Mouse (Mus musculus): ENCODE data around the gene Rnf149.
A peak's percentile ranks its signal among the peaks of the same experiment; 100 is the strongest.

Rnf149 gene

GRCm38 (mm10) chr1:39526371-39527167 is 50.6 kb downstream of the Rnf149 start:
- DNase-seq = peak; percentile 37

- no peak for DNase-seq
Measured at GRCm38 (mm10) chr1:39525763-39526162, 51.4 kb downstream of the Rnf149 start.

DNA sequence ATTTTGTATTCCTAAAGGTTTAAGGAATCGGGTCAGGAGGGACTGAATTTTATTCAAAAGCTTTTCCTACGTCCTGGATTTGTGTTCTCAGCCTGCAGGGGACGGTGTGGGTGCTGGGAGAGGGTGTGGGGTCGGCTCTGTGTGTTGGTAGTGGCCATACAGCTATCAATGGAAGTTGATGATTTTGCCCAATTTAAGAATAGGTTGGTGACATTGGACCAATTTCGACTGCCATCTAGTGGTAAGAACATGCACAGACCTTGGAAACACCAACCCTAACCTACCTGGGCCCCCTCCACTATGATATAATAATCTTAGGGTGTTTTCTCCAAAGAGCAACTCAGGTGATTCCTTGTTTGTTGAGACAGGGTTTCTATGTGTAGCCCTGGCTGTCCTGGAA is 54.7 kb downstream of the Rnf149 start:
- peak; percentile 40 for DNase-seq

DNA sequence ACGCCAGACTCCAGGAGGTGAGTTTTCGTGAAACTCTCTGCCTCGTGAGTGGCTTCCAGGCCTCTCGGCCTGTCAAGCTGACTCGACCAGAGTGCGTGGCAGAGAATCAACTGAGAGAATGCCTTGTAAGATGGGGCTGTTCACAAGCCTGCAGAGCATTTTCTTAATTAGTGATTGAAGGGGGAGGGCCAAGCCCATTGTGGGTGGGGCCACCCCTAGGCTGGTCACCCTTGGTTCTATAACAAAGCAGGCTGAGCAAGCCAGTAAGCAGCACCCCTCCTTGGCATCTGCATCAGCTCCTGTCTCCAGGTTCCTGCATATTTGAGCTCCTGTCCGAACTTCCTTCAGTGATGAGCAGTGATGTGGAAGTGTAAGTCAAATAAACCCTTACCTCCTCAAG is 55.9 kb downstream of the Rnf149 start:
- no peak for DNase-seq

- DNase-seq = no peak
Measured at GRCm38 (mm10) chr1:39515303-39515991, 61.8 kb downstream of the Rnf149 start.

- no peak for DNase-seq
Measured at GRCm38 (mm10) chr1:39512183-39512582, 65.0 kb downstream of the Rnf149 start.

DNA sequence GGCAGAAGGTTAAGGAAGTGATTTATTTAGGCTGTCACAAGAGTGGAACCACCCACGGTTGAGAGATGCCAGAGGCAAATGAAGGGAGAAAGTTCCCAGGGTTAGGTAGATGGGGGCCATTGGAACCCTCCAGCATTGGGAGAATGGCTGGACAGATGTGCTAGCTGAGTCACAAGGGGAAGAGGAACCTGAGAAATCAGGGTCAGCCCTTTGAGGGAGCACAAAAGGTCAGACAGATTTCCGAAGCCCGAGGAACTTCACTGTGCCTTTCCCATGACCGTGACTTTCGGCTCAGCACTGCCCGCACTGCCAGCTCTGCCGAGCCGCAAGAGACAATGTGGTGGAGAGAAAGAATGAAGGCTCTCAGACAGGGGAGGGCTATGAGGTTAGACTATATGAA is 65.4 kb downstream of the Rnf149 start:
- DNase-seq = no peak

DNA sequence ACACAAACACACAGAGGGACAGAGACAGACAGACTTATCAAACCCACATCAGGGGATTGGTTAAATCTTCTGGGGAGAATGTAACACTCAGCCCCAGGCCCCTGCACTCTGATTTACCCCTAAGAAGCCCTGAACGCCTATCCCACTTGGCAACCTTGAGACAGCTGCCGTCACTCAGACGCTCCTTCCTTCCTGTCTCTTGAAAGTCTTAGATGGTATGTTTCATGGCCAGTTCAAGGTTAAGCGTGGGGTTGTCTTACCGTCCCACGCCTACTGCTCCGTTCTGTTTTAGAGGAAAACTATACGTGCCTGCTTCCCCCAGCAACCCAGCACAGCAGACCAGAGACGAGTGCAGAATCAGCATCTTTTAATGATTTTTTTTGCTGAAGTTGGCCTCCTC is 71.6 kb downstream of the Rnf149 start:
- no peak for DNase-seq

DNA sequence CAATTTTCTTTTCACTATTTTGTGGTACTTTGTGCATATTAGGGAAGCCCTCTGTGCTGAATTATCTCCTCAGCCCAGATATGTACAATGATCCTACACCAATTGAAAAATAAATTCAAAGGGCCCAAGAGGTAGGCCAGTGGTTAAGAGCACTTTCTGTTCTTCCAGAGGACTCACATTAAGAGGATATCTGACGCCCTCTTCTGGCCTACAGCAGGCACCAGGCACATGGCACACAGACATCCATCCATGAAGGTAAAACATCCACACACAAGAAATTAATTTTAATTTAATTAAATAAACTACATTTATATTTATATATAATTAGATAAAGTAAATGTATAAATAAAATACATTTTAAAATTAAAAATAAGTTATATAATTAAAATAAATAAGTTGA is 72.9 kb downstream of the Rnf149 start:
- DNase-seq = peak; percentile 41

DNA sequence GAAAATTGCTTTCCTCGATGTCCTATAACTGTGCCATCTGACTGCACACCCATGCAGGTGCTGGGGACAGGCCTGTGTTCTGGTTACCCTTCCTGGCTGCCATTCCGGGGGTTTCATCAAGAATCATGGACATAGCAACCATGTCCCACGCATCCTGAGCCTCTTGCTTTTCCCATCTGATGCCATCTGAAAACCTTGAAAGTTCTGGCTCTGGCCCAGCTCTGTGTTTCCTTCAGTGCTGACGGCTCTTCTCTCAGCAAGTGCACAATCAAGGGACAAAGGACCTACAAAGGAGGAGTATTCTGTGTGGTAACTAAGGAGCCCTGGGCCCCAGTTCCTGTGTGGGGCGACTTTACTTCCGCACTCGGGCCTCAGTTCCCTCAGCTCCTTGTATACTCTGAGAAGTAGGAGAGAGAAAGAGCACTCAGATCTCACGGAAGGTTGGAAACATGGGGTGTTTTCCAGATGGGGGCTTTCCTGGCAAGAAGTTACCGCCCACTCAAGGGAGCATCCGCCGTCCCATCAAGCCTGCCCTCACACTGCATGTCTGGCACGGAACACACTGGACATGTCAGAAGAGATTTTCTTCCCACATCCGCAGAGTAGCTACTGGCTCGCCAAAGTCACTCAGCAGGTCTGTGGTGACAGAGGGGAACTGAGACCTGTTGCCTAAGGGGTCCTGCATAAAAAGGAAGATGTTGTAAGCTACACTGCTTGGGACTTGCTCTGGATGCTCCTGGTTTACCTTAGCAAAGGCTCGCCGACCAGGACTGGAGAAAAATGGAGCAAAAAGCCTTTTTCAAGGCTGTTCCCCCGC is 74.2 kb downstream of the Rnf149 start:
- no peak for DNase-seq
